Mouse (Mus musculus) liver, postnatal 0 days (tissue): ENCODE results near the gene Irak1bp1.

Experiments used
- CTCF ChIP-seq: sonication (generic); IDR thresholded peaks from 2 replicates; pipeline ENCODE4 v1.5.1; 2016; ENCODE audit warnings: antibody characterized with exemption, low read depth
- EP300 ChIP-seq: IDR thresholded peaks from 2 replicates; pipeline ENCODE4 v1.6.1; 2016; ENCODE audit warnings: antibody characterized with exemption, low read depth, mild to moderate bottlenecking

GRCm38 (mm10) chr9:82788375-82788774 lies 41.0 kb upstream of the Irak1bp1 start:
- TF ChIP-seq CTCF, result no peak
- TF ChIP-seq EP300, result no peak
